Mouse (Mus musculus) lung, postnatal 4 days (tissue): ENCODE measurements around the gene Gm20671.
"Not testable (repeated sequence)": the region's sequence is repeated elsewhere in the genome, so short reads cannot be mapped to it uniquely, and the experiment has no call there.

Experiments used
- DNase-seq, 2 experiments: peaks; one replicate each; pipeline ENCODE4 v3.0.0; 2021

Gm20671 gene

DNA sequence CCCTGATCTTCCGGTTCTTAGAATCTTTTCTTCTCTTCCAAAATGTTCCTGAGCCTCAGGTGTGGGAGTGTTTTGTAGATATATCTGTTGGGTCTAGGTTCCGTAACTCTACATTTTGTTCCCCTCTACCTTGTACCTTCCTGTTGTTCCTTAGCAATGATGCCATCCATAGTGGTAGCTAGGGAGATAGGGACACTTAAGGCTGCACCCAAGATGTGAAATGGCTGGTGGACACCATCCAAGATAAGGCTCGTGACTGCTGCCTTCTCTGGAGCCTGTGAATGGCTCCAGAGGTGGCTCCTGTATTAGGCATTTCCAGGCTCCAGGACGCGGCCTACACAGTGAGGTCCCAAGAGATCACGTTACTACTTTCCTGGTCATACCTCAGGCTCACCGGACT lies 98.6 kb downstream of the Gm20671 start:
- DNase-seq, result no peak

DNA sequence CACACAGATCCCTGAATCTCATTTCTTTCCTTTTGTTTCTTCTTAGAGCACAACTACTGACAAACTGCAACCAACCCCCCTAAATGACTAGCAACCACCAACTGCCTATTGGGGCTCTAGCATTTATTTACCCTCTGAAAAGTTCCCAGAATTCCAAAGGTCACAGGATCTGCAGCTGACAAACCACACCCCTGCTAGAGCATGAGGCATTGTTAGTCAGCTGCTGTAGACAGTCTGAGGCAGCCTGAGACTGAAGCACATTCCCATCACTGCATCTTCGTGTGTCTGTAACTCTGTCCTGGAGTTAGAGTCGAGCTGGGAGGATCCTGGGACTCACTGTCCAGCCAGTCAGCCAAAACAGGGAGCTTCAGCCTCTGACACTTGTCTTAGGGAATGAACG lies 101.5 kb downstream of the Gm20671 start:
- DNase-seq, result not testable (repeated sequence)

DNA sequence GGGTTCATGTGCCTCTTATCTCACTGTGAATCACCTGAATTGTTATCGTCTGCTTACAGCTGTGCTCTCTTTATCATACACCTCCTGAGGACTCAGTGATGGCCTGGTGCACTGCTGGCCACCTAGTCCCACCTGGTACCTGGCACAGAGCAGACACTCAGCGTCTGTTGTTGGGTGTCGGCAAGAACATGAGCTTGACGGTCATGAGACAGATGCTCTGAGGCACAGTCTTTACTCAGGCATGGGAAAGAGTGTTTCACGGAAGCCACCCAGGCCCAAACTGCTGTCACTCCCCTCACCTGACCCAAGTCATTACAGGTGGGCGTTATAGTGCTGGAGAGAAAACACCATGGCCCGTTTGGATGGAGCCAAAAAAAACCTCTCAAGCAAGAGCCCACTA lies 102.9 kb downstream of the Gm20671 start:
- DNase-seq, result no peak

DNA sequence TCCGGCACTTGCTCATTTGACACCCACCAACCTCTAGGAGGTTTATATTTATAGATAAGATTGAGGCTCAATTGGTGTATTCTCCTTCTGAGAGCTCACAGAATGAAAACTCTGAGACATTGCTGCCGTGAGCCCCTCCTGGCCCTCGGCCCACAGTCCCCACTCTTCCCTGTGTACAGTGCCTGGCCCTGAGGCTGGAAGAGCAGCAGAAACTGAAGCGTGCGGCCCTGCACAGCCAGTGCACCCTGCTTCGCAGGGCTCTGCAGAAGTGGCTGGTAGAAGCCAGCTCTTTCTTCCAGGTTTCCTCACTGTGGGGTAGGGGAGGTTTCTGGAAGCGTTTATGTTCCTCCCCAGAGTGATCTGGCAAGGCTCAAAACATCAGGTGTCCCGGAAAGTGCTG lies 104.2 kb downstream of the Gm20671 start:
- DNase-seq, result not testable (repeated sequence)

DNA sequence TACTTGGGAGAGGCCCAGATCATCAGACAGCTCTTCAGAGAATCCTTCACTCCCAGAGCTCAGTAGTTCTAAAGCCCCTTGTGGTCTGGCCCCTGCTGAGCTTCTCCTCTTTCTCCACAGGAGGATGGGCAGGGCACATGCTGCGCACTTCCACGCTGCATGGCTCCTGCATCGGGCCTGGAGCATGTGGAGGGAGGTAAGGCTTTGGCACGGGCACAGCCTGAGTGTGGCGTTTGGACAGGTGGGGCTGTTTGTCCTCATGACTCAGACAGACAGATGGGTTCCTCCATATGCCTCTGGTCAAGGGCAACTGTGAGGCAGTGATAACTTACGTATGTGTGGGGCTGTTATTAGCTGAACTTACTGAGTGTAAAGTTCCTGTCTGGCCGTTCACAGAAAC lies 104.6 kb downstream of the Gm20671 start:
- DNase-seq, result no peak

DNA sequence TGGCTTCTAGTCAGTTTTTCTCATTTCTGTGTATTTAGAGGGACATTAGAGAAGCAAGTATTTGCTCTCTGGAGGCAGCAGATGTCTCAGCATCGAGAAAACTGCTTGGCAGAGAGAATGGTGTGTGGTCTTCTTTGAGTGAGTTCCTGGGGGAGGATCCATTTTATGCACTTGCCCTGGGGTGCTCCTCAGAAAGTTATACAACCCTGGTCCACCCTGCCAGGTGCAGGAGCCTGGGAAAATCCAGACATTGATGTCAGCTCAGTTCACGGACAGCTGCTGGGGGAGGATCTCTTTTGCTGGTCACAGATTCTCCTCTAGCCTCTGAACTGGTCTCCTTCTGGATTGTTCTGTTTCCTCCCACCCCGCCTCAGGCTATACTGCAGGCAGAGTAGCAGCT lies 105.6 kb downstream of the Gm20671 start:
- DNase-seq, result no peak

DNA sequence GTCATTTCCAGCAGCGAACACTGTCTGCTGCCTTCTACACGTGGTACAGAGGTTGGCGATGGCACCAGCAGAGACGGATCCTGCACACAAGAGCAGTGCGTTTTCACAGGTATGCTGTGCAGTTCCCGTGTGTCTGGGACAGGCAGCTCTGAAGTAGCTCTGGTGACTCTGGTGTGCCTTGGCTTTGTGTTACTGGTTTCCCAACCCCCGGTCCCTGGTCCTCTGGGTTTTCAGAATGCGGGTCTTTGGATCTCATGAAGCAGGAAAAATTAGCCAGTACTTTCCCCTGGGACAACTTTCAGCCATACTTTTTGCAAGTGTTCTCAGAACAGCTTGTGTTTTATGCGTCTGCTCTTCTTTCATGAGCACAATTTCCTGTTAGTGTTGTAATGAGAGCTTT lies 106.5 kb downstream of the Gm20671 start:
- no peak for DNase-seq

DNA sequence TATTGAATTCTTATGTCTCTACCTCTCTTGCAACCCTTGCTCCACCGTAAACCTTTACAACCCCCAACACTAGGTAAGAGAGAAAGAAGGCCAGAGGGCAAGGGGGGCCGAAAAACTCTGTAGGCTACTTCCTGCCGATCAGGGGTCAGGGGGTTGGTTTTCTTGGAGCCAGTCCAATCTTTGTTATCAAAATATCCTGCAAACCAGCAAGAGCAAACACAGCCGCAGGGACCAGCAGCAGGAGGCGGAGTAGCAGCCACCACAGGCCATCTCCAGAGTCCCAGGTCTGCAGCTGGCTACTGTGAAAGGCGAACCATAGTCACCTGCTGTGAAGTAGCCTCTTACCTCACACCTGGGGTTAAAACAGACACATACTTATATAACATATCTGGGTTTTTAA lies 108.0 kb downstream of the Gm20671 start:
- no peak for DNase-seq

DNA sequence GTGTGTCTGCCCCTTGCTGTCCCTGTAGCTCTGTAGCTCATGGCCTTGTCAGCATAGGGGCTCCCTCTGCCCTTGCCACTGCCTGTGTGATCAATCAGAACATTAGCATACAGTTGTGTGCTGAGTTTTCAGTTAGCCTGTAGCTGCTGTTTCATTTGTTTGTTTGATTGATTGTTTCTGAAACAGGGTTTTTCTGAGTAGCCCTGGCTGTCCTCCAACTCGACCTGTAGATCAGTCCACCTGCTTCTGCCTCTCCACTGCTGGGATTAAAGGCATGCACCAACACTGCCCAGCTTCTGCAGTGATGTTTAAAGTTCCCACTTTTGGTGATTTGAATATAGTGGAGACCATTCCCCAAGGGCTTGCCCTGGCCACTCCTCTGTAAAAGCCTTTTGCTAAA lies 109.2 kb downstream of the Gm20671 start:
- DNase-seq, result no peak

DNA sequence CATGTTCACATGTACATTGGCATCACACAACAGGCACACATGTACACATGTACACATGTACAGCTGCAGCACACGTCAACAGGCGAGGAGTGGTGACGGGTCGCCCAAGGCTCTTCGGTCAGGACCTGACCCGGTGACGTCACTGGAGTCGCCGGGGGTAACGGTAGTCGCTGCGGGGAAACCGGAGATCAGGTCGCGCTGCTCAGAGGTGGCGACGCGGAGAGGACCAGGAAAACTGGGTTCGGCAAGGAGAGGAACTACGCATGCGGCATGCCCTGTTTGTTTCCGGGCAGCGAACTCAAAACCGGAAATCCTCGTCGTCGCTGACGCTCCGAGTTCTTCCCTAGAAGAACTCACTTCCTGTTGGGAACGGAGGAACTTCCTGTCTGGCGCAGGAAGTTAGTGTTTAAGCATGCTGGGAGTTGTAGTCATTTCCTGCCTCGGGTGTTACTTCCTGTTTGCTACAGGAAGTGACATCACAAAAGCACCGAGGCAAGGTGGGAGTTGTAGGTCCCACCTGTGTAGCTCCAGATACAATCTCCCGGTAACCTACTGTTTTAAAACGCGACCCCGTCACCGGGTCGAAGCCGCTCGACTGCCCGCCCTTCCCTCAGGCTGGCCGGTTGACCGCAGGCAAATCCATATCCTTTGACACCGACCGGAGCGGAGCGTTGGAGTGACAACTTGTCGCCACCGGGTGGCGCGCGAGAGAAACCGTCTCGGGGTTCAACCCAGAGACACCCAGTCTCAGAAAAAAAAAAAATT lies 113.0 kb downstream of the Gm20671 start:
- DNase-seq, result peak; percentile 88 to 90

DNA sequence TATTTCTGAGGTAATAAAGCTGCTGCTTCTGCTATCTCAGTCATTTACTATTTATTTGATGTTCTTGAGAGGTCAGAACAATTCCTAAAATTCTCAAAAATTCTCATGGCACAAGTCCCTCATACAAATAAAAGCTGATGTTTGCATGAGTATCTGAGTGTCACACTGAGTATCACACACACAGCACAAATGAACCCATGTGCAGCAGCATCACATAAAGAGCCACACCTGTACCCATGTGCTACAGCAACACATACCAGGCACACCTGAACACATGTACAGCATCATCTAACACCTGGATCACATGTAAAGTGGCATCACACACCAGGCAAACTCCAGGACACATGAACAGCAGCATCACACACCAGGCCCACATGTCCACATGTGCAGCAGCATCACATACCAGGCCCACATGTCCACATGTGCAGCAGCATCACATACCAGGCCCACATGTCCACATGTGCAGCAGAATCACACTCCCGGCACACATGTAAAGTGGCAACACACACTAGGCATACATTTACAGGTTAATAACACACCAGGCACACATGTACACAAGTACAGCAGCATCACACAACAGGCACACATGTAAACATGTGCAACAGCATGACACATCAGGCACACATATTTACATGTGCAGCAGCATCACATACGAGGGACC lies 113.7 kb downstream of the Gm20671 start:
- no peak for DNase-seq

DNA sequence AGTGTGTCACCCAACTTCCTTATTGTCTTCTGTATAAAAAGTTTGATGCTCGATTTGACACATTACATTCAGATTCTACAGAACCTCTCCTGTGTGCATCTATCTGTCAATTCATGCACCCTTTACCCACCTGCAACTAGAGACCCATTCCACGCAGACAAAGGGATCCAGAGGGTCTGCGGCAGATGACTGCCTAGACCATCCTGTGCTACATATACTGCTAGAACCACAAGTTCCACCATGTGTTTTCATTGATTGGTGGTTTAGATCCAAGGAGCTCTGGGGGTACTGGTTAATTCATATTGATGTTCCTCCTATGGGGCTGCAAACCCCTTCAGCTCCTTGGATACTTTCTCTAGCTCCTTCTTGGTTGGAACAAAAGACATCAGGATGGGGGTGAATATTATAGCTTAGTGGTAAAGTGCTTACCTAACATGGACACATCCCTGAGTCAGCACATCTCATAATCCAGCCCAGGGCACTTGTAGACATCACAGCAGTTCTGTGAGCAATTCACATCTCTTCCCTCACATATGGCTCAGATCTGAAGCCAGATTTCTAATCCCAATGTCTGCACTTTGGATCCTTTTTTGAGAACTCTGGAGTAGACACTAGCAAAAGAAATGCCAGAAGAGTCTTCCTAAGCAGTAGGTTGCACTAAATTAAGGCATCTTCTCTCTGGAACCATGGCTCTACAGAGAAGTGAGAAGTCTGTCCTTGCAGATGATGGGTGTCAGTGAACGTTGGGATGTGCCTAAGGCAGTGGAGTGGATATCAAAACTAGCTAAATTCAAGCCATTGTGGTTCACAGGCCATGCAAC lies 114.5 kb downstream of the Gm20671 start:
- DNase-seq, result no peak

DNA sequence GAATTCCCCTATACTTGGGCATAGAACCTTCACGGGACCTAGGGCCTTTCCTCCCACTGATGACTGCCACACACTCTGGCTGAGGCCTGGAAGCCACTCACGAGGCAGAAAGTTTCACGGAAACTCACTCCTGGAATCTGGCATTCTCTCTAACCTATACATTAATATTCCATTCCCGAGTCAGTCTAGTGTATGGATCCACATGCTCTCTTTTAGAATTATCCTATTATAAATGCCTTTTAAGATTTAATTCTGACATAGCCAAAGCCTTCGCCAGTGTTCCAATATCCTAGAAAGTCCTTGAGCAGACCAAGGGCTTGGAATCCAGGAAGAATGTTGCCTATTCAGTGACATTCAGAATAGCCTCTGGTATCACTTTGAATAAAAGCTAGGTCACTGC lies 115.4 kb downstream of the Gm20671 start:
- no peak for DNase-seq

DNA sequence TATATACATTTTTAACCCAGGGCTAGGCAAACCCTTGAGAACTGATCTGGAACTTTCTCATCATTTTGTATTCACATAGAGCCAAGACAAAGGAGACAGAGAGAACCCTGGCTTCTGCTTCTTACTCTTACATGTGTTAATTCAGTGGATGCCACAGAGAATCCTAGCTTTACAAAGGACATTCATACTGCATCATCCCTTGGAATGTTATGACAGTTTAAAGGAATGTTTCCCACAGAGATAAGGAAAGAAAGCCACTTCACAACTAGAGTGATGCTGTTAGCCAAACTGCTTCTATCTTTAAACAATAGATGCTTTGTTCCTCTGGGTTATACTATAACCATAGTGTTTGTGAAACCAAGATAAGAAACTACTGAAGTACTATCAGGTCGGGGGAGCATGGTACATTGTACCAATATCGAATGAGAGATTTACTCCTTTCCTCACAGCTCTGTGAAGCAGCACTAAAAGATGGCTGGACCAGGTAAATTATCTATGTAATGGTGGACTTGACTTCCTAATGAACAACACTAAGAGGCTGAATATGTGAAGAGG lies 120.6 kb downstream of the Gm20671 start:
- DNase-seq, result no peak

DNA sequence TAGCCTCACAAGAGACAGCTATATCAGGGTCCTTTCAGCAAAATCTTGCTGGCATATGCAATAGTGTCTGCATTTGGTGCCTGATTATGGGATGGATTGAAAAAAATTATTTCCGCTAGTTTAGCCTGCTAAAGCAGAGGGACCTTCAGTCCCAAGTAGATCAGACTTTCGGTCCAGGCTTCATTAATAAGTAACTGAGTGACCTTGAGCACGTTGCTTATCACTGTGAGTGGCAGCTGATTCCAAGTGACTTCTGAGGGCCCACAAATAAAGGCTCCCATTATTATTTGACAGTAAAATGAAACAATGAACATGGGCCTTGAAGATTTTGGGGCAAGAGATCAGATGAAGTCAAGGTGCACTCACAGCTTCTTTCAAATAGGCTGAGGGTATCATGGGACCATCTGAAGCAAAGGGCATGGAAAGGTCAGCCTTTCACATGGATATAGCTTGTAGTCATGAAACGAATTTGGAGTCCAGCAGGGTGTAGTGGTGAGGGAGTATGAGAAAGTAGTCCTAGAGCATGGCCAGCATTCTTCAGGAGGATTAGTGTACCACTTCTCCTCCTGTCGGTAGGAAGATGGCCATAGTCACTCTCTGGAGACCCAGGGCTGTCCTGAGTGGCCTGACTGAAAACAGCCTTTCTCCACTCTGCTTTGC lies 129.6 kb downstream of the Gm20671 start:
- DNase-seq, result no peak

DNA sequence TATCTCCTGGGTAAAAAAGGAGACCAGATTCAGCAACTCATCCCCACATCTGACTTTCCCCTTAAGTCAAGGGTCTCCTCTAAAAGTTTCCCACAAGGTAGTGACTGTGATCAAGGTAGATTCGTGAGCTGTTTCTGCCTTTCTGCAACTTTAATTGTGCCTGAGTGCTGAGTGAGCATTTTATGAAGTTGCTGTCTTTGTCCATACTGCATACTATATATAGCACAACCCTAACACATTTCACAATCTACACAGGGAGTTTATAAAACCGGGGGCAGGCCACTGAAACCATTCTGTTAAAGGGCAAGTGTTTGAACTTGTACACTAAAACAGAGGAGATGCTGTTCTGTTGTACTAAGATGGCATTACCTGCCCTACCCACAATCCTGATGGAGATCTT lies 133.5 kb downstream of the Gm20671 start:
- no peak for DNase-seq
